Mouse (Mus musculus) lung, adult 10 weeks (tissue): ENCODE results near the gene Mylk3. TPM values are rescaled to one million over a fixed set of nuclear protein-coding genes. Genes with fewer than 3 reads are reported as not detected.

Experiments
- polyA plus RNA-seq: library from polyadenylated mRNA; stranded (reverse); fragments of 350-450 nt; fragmentation: Illumina TruSeq; extraction: RNeasy Lipid Tissue Mini Kit (QIAGEN cat#74804); gene quantifications from one replicate; pipeline ENCODE4 v1.2.3, GENCODE M21; 2014; ENCODE audit warnings: low read depth, low replicate concordance; ENCODE audit not compliant: insufficient read depth

Gene Mylk3
- polyA plus RNA-seq, result 3.9 TPM

DNA sequence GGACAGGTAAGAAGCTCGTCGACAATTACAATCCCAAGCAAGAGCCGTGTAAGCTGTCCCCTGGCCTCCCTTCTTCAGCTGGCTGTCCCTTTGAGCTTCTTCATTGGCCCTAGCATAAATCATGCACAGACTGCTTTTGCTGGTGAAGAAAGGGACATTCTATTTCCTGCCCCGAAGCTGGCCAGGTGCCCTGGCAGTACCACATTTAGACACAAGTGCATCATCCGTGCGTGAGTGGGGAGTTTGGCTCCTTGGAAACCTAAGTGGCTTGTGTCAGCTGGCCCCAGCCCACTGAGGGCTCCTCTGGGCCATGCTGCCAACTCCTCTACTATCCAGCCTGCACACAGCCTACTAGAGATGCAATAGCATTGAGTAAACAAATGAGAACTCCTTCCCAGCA lies at the start of gene Mylk3:
Mylk3 (minus strand) TSS at position 141 of the 400 bp plus-strand sequence.

DNA sequence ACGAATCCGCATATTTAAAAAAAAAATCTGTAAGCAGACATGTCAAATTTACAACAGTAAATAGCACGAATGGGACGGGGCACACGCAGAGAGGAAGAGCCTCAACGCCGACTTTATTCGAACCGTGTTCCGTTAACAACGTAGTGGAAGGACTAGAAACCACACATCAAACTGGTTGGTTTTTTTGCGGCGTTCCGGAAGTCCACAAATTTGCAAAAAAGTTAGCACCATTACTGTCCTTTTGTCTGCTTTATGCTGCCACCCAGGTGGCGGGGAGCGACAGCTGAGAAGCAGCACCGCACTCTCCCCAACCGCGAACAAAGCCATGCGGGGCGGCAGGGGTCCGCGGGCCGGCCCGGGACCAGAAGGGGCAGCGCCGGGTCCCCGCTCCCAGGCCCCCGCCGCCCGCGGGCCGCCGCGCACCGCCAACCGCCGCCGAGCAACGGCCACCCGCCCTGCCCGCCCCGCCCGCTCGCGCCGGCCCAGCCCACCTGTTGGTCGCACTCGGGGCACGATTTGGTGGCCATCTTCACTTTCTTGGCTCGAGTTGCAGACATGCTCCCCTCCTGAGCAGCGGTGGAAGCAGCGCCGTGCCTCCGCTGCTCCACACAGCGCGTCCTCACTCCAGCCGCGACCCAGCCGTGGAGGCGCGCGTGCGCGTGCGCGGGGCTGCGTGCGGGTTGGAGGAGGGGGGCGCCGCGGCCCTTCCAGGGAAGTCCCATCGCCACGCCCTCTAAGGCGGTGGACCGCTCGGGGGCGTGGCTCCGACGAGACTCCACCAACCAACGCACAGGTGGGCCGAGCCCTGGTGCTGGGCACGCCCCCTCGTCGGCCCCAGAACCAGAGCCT lies 46.2 kb upstream of the Mylk3 start, which contains the start of gene 4921524J17Rik:
4921524J17Rik (minus strand) TSS at position 666 of the 849 bp plus-strand sequence.

DNA sequence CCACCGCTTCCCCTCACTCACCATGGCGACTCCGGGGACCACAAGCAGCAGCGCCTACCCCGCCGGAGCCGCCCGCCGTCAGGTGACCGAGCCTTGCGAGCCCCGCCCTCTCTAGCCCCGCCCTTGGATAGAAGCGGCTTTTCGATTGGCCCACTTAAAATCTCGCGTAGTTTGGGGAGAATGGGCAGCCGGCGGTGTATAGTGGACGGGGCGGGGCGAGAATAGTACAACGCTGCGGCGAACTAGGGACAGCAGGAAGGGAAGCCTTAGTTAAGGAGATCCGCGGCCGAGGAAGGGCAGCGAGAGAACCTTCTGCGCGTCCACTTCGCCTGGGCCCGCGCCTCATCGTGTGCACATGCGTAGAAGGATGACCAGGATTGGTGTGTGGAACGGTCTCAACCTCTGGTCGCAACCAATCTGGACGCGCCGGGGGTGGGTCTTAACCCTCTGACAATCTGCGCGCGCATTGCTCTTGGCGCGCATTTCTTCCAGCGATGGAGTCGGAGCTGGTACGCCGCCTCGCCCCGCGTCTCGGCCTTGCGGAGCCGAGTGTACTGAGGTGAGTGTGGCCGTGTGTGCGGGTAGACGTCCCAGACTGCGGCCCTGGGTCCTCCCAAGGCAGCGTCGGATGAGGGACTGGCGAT lies 86.6 kb downstream of the Mylk3 start, which contains the start of the genes Orc6 and Vps35:
Orc6 (plus strand) TSS at position 199 of the 644 bp plus-strand sequence.
Vps35 (minus strand) TSS at position 369 of the 644 bp plus-strand sequence.

Other genes starting within 250 kb of the Mylk3 start
- not detected for gene Cks1brt, start 234.4 kb downstream of the Mylk3 start, polyA plus RNA-seq
- gene Olfr371, start 160.4 kb downstream of the Mylk3 start, polyA plus RNA-seq, result not detected
- 21.7 TPM for gene Orc6, start 86.7 kb downstream of the Mylk3 start, polyA plus RNA-seq
- 55.7 TPM for gene Vps35, start 86.5 kb downstream of the Mylk3 start, polyA plus RNA-seq
- 11.8 TPM for gene 4921524J17Rik, start 46.5 kb upstream of the Mylk3 start, polyA plus RNA-seq
- gene Gpt2, start 106.2 kb upstream of the Mylk3 start, polyA plus RNA-seq, result 6.3 TPM
- gene Dnaja2, start 169.0 kb upstream of the Mylk3 start, polyA plus RNA-seq, result 63.9 TPM